ENCODE assay signal across 8 mouse cellular contexts in genomic region chr9:111118891-111119441, GRCm38 (mm10). TPM values are rescaled to one million over a fixed set of nuclear protein-coding genes. Genes with fewer than 3 reads are reported as not detected.
A peak's percentile ranks its signal among the peaks of the same experiment; 100 is the strongest.
DNase-seq lines count a peak whose midpoint lies in the region; ATAC-seq and TF ChIP-seq lines count a peak whose summit lies in the region.

No protein-coding gene starts in this region.

- peak; percentile 26; the same call in 1 of the 2 replicates for ATAC-seq in common myeloid progenitor, adult 5-6 weeks (replicated peaks; ENCODE audit: low read depth, poor library complexity, severe bottlenecking)
- no peak; the same call in 1 of the 2 replicates for ATAC-seq in heart, embryonic 12.5 days (ENCODE audit: insufficient number of reproducible peaks, low FRiP score)
- ATAC-seq in megakaryocyte-erythroid progenitor cell, adult 5-6 weeks (replicated peaks; ENCODE audit: low FRiP score, low TSS enrichment, poor library complexity, severe bottlenecking): peak; percentile 61

- no peaks in the 10 kb centered on the region for H3K9me3 ChIP-seq in heart, embryonic 12.5 days (replicated peaks)

- H3K27ac ChIP-seq in layer of hippocampus, adult 2 months: peak overlapping the region; percentile 91
- peak overlapping the region; percentile 92 for H3K27ac ChIP-seq in heart, embryonic 12.5 days (ENCODE audit: poor library complexity, severe bottlenecking)

- H3K36me3 ChIP-seq in heart, embryonic 12.5 days: no peaks in the 10 kb centered on the region

- peak overlapping the region; percentile 89 for H3K4me3 ChIP-seq in layer of hippocampus, adult 2 months
- H3K4me3 ChIP-seq in heart, embryonic 12.5 days: peak overlapping the region; percentile 94

- 2% methylated on average over 17 of the region's 17 CpGs for WGBS in heart, embryonic 12.5 days

- H3K9ac ChIP-seq in heart, embryonic 12.5 days: peak overlapping the region; percentile 93

- peaks cover 44% of the 10 kb centered on the region for H3K4me1 ChIP-seq in heart, embryonic 12.5 days (replicated peaks)

- no peak for DNase-seq in layer of hippocampus, adult 2 months (ENCODE audit: low spot score in 2 of 2)
- no peak for DNase-seq in layer of hippocampus, postnatal 10 days (ENCODE audit: low spot score in 2 of 2)
- DNase-seq in kidney, postnatal 10 days: peak; percentile 35
- DNase-seq in left cerebral cortex, adult 11 months (ENCODE audit: low spot score): no peak
- DNase-seq in cerebellum, postnatal 25 days: no peak

- no peak for TF ChIP-seq CTCF in layer of hippocampus, adult 2 months (conservative IDR thresholded peaks at IDR 0.05)

- no peaks in the 10 kb centered on the region for H3K27me3 ChIP-seq in heart, embryonic 12.5 days (replicated peaks)

- H3K4me2 ChIP-seq in heart, embryonic 12.5 days: peak overlapping the region; percentile 88

RNA-seq across cellular contexts. Expression of gene Lrrfip2, which starts 1.6 kb away (rescaled TPM):
- 10 to 100 TPM; 37.2 to 38.0 TPM for total RNA-seq in layer of hippocampus, adult 2 months (2021)
- 10 to 100 TPM; 29.1 to 30.2 TPM for total RNA-seq in layer of hippocampus, postnatal 10 days (2021)
- total RNA-seq in common myeloid progenitor, adult 5-6 weeks (2017): 70.2 and 77.5 TPM in 2 replicates
- 65.8 and 70.4 TPM in 2 replicates for polyA plus RNA-seq in heart, embryonic 12.5 days (2016; fragmentation: Nextera tagmentation; extraction: Ambion mirVana)
- 15.9 and 31.8 TPM in 2 replicates for total RNA-seq in megakaryocyte-erythroid progenitor cell, adult 5-6 weeks (2014; fragmentation: Nextera tagmentation)
- 54.7 and 56.0 TPM in 2 replicates for total RNA-seq in megakaryocyte-erythroid progenitor cell, adult 5-6 weeks (2017)
